Mouse (Mus musculus) embryo, embryonic 10.5 days (tissue): ENCODE data around the gene Hes6.

ENCODE experiments used
- DNase-seq: peaks from one replicate; pipeline ENCODE4 v3.0.0-alpha.2; 2015; ENCODE audit warnings: low spot score

The Hes6 gene

DNA sequence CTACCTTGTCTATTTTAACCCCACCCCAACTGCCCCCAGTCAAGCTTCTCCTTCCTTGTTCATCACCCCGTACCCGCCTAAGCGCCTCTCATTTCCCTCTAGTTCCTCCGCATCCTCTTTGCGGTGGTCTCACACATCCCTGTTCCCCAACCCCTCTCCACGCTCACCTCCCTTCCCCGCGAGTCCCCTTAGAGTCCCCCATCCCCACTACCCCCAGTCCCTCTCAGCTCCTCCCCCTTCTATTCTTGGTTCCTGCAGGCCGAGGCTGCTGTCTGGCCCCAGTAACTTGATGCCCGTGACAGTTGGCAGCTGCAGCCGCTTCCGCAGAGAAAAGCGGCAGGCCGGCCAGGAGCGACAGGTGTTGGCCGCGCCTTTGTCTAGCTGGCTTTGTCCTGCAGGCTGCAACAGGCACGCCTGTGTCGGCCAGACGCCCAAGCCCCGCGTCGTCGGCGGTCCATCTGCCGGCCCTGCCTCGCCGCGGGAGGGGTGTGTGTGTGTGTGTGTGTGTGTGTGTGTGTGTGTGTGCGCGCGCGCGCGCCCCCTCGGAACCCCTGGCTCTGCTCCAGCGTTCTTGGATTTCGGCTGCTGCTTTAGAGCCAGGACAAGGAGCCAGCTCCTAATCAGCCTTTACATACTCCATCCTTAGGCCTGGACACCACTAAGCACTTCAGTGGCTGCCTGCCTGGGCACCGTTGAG is at the start of gene Hes6:
TSS of gene Hes6 (minus strand) at position 141 of the 697 bp plus-strand sequence.
- peak; percentile 87 for DNase-seq

DNA sequence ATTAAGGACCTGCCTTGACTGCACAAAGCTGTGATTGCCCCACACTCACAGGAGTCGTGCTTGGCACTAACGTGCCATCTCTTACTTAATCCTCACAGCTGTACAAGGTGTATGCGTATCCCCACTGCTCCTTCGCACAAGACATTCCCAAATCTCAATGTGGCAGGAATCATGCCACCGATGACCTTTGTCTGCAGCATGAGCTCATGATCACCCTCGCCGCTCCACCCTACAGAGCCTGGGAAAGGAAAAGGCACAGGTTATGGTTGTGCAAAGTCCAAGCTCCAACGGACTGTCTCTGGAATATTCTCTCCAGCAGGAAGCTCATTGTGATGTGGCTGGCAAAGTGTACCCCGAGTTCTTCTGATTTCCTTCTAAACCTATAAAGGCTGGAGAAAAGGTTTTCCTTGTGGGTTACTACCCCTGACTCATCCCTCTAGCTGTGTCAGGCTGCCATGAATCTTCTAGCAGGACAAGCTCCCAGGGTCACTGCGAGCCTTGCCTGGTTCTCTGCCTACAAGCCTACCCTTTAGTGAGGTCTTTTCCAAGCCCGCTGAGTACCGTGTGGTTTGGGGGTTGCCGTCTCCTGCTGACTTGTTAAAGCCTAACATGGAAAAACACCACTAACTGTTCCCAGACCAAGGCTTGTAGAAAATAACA is 49.6 kb upstream of the Hes6 start:
- DNase-seq, result no peak

DNA sequence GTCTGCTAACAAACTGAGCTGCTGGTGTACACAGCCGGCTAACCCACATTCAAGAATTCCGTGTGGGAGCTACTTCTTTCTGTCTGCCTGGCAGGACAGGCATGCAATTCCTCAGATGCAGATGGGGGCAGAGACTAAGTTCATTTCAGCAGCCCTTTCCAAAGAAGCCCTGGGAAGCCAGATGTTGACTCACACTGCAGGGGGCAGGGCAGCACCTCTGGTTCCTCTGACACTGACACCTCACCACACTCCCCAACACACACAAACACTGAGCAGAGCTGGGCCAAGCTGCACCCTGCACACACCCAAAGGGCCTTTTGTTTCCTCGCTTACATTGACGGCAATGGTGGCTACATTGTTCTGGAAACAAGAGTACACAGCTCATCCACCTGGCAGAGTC is 46.7 kb upstream of the Hes6 start:
- no peak for DNase-seq

DNA sequence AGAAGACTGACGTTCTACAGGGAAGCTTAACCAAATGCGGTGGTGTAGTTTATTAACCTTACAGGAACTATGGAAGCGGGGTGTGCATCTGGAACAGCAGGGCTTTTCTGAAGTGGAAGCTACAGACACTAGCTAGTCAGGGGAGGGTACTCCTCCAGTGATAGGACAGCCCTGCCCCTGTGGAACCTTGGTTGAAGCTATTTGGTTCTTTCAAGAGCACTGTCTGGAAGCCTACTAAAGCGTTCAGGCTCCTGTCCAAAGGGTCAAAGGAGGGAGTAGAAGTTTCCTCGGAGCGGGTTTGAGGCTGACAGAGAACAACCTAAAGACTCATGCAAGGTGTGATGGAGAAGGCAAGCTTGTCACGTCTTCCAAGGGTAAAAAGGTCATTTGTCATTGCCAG is 46.2 kb upstream of the Hes6 start:
- no peak for DNase-seq

DNA sequence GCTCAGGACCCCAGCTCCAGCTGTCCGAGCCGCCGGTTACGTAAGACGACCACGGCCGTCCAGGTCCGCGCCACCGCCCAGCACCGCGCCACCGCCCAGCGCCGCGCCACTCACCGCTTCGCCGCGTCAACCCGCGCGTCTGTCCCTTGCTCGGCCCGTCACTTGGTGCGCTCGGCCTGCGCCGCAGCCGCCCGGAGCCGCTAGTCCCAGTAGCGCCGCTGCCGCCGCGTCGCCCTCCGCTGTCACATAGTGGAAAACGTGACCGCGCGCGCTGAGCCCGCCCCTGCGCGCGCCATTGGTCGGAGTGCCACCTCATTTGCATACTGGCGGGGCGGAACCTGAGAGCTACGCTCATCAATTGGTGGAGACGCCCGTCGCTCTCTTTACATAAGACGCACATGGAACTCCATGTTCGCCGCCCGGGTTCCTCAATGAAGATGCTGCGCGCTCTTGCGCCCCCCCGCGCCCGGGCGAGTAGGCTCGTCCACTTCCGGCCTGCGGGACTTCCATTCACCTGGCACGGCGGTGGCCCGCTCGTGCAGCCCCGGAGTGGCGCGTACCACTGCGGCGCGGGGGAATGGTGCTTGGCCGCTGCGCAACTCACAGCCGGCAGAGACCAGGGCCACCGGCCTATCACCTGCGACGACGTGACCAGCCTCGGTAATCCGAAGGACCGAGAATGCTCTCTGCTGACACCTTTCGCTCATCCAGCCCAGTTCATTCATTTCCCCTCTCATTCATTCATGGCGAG is 45.4 kb upstream of the Hes6 start, which contains the start of gene Per2:
TSS of gene Per2 (minus strand) at position 266 of the 751 bp plus-strand sequence.
- DNase-seq, result peak; percentile 100

DNA sequence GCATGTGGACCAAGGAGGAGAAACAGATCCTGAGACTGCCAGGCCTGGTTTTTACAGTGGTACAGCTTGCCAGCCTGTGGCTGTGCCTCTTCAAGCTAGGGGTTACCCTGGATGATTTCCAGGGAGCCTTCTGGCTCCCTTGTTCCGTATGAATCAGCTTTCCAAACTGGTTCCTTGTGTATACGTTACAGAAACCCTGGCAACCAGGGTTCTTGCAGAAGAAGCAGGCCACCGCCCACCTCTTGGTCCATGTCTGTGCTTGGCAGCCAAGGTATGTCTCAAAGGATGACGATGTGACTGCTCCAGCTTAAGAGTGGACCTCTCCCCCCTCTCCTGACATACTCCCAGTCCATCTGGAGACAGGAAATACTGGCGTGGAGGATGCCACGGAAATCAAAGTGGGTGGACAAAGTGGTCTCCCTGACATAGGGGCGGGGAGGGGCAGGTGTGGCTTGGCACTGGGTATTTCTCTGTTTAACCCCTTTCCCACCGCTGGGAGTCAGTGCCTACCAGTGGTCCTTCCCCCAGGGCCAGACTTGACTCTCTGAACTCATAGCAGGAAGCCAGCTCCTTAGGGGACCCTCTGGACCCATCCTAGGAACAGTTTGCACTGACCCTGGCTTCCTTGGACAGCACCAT is 44.5 kb upstream of the Hes6 start:
- no peak for DNase-seq

DNA sequence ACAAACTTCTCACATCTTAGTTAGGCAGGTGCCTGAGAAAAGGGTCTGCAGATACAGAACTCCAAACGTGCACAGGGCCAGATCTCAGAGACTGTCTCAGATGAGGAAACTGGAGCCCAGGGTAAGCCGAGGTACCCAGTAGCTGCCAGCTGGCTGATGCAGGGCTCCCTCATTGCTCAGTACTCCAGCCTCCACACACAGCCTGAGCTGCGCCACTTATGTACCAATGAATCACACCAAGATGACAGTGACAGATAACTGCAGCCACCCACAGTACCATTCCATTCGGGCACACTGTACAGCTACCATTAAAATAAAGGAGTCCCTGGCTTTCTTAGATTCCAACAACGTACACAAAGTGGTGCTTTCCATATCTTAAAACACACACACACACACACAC is 43.9 kb upstream of the Hes6 start:
- DNase-seq, result no peak

DNA sequence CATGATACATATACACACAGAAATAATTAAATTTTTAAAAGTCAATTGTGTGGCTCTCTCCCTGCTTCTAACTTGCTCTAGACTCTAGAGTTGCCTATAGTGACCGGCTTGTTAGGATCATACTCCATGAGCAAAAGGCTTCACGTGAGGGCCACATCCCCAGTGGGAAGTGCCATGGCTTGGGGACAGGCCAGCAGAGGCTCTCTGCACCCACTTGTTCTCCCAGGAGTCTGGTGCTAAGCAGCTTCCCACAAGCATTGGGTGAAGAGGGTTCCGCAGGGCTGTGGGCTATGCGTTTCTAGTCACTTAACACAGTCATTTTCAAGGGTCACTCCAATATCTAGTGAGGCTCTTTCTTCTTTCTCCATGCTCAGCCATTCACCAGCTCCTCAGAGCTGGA is 43.3 kb upstream of the Hes6 start:
- DNase-seq, result no peak

DNA sequence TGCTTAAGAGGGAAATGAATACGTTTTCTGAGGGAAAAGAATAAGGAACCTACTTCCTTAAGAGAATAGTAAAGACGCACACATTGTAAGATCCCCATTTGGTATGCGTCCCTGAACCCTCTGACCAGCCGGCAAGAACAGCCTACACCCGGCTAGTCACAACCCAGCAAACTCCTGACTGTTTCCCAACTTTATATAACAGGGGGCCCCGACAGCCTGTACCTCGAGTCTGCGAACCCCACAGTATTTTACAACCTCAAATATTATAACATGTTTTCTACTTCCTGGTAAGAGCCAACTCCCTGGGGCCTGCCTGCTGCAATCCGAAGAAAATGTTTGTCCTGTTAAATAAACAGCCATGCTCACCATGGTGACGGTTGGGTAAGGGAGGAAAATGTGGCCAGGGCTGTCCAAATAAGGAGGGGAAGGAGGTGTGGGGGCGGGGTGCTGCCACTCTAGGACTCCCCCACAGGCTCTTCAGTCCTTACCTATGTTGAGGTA is 42.5 kb upstream of the Hes6 start:
- DNase-seq, result peak; percentile 77

DNA sequence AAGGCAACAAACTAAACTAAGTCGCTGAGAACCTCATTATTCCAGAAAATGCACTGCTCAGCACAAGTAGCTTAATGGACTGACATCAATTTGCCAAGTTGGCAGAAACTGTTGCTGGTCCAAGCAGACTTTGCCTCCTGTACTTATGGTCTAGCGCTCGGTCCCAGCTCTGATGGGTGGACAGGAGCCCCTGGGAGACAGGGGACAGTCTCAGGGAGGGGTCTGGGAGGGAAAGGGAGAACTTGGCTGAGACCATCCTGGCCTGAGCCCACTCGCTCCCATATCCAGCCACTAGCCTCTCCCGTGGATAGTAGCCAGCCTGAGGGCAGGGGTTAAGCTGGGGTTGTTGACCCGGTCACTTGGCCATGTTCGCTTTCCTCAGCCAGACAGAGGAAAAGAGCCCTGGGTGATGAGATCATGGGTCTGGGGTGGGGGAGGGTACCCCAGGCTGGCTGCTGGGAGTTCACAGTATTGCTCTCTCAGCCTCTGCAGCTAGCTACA is 41.9 kb upstream of the Hes6 start:
- peak; percentile 73 for DNase-seq

DNA sequence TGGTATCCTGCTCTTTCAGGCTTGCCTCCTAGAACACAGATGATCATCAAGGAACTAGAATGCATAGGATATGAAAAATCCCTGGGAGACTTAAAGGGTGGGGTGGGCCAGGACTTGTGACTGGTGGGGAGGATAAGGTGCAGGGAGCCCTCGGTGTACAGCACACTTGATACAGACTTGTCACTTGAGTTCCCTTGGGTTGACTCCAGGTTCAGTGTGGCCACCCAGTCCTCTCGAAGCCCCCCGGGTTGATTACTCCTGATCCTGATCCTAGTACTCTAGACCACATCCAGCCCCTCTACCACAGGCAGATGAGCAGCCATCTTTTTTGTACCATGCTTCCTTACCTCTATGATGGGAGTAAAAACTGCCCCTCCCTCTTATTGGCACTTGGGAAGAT is 41.1 kb upstream of the Hes6 start:
- no peak for DNase-seq

DNA sequence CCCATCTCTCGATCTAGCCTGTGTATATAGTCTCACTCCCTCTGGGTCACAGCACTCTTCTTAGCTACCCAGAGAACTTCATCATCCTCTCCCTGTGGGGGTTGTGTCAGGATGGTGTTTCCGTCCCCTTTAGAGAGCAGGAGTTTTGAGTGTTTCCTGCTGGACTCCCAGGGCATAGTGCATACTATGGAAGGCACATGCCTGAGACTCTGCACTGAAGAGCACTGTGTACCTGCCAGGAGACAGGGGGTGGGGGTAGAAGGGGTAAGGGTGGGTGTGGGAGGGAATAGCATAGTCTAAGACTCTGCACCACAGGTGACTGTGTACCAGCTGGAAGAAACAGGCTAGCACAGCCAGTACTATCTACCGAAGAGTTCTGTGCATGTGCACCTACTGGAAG is 40.5 kb upstream of the Hes6 start:
- no peak for DNase-seq

DNA sequence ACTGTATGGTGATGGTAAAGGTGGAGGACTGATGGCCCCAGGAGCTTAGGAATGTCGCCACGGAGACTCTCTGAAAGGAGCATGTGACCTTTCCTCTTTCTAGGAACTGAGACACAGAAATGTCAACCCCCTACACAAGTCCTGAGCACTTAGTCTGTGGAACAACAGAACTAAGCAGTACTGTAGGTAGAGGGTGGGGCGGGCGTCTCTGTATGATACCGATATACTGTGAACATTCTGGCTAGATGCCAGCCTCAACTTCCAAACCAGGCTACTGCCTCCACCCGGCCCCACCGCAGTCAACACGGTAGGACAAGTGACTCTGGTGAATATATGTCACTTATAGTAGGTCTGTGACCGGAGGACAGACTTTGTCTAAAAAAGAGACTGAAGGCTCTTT is 40.1 kb upstream of the Hes6 start:
- no peak for DNase-seq

DNA sequence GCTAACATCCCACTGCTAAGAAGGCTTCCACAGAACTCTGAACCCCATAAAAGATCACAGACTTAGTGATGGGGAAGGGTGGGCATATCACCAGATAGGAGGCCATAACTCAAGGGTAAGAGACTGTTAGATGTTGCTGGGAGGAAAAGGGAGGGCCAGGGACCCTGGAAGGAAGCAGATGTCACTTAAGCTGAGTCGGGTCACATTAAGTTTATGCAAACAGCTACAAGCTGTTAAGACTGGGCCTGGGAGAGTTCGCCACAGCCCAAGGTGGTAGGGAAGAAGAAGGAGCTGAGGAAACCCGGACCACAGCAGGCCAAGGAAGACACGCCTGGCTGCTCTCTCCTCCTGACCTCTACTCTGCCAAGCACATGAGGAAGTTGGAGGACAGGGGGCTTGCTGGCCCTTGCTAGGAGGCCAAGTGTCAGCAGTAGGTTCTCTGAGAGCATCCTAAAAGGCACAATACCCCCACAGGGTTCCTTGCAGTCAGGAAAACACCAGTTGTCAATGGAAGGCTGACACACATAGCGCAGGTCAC is 37.8 kb upstream of the Hes6 start:
- no peak for DNase-seq

DNA sequence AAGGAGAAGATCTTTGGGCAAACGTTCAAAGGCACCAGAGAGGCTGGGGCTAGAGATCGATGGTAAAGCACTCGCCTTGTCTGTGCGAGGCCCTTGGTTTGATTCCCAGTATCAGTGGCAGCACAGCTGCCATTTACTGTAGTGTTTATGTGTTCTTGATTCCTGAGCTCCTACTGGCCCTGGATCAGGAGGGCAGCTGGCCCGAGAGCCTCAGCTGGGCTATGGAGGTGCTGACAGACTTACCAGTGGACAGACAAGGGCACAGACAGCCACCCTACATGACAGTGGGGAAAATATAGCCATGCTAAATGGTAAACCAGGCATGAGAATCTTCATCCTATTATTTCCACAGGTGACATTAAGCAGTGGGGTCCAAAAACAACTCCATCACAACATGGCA is 37.0 kb upstream of the Hes6 start:
- no peak for DNase-seq

DNA sequence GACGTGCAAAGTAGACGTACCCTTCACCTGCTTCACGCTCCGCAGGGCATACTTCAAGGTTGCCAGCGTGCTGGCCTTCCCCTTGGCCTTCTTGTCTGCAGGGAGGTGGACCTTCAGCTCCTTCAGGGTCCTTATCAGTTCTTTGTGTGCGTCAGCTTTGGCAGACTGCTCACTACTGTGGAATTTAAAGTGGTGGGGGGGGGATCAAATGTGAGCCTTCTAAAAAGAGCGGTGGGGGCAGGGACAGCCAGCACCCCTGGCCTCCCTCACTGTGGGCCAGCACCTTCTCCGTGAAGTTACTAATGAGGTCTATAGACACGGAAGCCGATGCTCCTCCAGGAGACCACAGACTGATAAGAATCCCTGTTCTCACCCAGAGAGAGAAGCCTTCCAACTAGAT is 34.9 kb upstream of the Hes6 start:
- DNase-seq, result no peak

DNA sequence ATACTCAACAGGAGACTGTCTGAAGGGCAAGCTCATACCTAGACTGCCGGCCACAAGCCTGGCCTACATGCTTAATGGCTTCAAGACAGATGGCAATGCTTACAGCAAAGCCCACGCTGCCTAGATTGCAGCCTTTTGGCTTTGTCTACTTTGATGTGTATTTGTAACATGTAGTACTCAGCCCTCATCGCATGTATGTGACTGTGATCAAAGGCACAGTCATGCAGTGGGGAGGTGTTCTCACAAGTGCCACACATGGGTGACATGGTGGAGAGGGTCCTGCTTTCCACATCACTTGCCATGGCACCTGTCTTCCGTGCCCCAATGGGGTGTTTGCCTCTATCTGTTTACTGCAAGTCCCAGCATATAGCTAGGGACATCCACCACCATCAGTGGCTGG is 32.7 kb upstream of the Hes6 start:
- no peak for DNase-seq

DNA sequence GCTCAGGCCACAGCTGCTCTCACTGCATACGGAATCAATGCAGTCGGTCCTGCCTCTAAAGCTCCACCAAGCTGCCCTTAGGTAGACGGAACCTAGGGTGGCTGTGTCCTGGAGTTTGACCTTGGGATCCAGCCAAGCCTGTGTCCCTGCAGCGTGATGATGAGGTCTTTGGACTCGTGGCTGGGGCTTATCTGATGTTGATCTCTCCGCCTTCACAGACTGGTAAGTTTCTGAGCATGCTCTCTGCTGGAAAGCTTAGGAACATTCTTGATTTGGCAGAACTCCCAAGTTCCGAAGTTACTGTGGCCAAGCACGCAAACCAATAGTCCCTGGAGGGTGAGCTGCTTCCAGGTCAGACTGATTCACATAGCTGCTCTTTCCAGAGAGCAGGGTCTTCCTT is 32.2 kb upstream of the Hes6 start:
- DNase-seq, result no peak

DNA sequence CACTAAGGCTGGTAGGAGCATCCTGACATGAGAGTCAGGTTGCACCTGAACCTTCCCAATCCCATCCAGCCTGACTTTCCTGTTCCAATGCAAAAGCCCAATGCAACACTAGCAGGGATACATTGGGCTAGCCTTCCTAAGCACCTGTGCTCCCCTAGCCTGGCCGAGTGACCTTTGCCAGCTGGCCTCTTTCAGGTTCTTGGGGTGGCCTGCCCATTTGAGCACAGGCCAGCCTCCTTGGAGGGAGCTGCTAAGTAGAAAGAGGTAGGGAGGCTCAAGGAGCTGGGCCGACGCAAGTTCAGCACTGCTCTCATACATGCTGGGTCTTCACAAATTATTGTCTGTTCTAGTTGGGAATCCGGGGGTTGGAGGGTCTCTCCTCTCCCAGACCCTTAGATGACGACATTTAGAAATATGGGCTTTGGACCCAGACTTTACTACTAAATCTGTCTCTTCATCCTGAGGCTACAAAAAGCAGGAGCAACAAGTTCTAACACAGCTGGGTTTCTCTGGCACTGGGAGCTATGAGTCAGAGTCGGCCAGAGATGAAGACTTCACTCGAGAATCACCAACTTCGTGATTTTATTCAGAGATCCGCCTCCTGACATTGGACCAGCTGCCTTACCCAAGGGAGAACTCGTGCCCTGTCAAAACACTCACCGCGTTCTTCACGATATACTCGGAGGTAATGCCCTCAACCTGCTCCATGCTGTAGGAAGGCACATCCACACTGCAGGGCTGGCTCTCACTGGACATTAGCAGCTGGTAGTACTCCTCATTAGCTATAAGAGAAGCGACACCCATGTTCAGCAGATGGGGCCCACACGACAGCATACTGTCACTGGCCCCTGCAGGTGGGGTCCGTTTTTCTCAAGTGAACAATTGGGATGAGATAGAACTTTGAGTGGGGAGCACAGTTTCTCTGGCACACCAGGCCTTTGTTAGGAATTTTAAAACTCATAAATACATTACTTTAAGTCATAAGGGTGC is 31.3 kb upstream of the Hes6 start:
- DNase-seq, result no peak

DNA sequence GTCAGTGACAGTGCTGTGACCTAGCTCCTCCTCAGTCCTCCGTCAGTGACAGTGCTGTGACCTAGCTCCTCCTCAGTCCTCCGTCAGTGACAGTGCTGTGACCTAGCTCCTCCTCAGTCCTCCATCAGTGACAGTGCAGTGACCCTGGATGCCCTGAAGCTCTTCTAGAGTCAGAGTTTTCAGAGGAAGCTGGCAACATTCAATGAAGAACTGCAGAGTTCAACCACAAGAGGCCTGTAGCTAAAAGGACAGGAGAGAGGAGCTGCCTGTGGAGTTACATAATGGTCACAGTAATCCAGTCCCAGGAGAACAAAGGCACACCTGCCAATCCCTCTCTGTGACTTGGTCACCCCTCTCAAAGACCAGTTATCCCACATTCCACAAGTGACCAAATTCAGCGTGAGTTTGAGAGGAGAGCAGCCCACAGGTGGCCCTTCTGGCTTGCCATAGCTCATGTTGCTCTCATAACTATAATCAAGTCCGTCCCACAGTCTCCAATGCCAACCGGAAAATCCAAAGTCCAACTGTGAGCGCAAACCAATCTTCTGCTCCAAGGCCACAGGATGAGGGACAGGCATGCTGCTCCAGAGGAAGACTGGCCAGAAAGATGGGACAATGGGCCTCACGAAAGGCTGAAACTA is 28.6 kb upstream of the Hes6 start:
- DNase-seq, result no peak
